Mouse (Mus musculus) MEL (cell line): Measurements from ENCODE around the gene Polr3k. TPM values are rescaled to one million over a fixed set of nuclear protein-coding genes. Genes with fewer than 3 reads are reported as not detected.

Experiments used
- DNase-seq: peaks from one replicate; pipeline ENCODE4 v3.0.0; 2011; ENCODE audit warnings: low read depth, low spot score
- H3K27ac ChIP-seq: 2 replicates; pipeline ENCODE4 v1.5.1; 2012; ENCODE audit warnings: low read depth, mild to moderate bottlenecking, control low read depth, low read length, moderate library complexity; ENCODE audit not compliant: control insufficient read depth
- H3K27me3 ChIP-seq, 2 experiments: fragments of 150-350 bp in 1 of 2; sonication (generic) in 1 of 2; 2 replicates each; pipeline ENCODE4 v1.6.1; 2012; ENCODE audit warnings: low read length in 2 of 2, mild to moderate bottlenecking in 2 of 2, improper control_type of control experiment in 1 of 2, moderate library complexity in 1 of 2; ENCODE audit not compliant: insufficient read depth in 2 of 2, control insufficient read depth in 1 of 2
- H3K36me3 ChIP-seq, 2 experiments: 2 replicates each; pipeline ENCODE4 v1.6.1; 2012 to 2014; ENCODE audit warnings: low read length in 2 of 2, improper control_type of control experiment in 1 of 2, inconsistent platforms in 1 of 2, mild to moderate bottlenecking in 1 of 2; ENCODE audit not compliant: insufficient read depth in 2 of 2, control insufficient read depth in 1 of 2
- H3K4me1 ChIP-seq, 2 experiments: fragments of 150-350 bp in 1 of 2; sonication (generic) in 1 of 2; 2 replicates each; pipeline ENCODE4 v1.6.1; 2012; ENCODE audit warnings: low read length in 2 of 2, improper control_type of control experiment in 1 of 2, mild to moderate bottlenecking in 1 of 2; ENCODE audit not compliant: insufficient read depth in 2 of 2, control insufficient read depth in 1 of 2
- H3K4me3 ChIP-seq, 2 experiments: fragments of 150-350 bp in 1 of 2; sonication (generic) in 1 of 2; 2 replicates each; pipeline ENCODE4 v1.5.1; 2012; ENCODE audit warnings: low read depth in 2 of 2, low read length in 2 of 2, mild to moderate bottlenecking in 2 of 2, moderate library complexity in 2 of 2, control low read depth in 1 of 2, improper control_type of control experiment in 1 of 2; ENCODE audit not compliant: control insufficient read depth in 1 of 2, insufficient read depth in 1 of 2
- H3K79me2 ChIP-seq: 2 replicates; pipeline ENCODE4 v1.6.1; 2012; ENCODE audit warnings: mild to moderate bottlenecking, low read length, moderate library complexity; ENCODE audit not compliant: control insufficient read depth, poor library complexity, insufficient read depth
- H3K9ac ChIP-seq: 2 replicates; pipeline ENCODE4 v1.6.1; 2012; ENCODE audit warnings: low read depth, mild to moderate bottlenecking, control low read depth, low read length, moderate library complexity; ENCODE audit not compliant: control insufficient read depth, poor library complexity, severe bottlenecking
- H3K9me3 ChIP-seq: fragments of 150-350 bp; sonication (generic); replicated peaks from 2 replicates; pipeline ENCODE4 v1.6.1; 2012; ENCODE audit warnings: mild to moderate bottlenecking, low read length, improper control_type of control experiment, moderate library complexity; ENCODE audit not compliant: insufficient read depth
- CHD1 ChIP-seq: IDR thresholded peaks from 2 replicates; pipeline ENCODE4 v1.6.1; 2012; ENCODE audit warnings: low read depth, mild to moderate bottlenecking, inconsistent platforms, low read length, improper control_type of control experiment
- CTCF ChIP-seq, 3 experiments: IDR thresholded peaks in 2 of 3; conservative IDR thresholded peaks in 1 of 3; 2 replicates each; pipeline ENCODE4 v1.5.1; 2011 to 2012; ENCODE audit warnings: low read length in 3 of 3, low read depth in 2 of 3, mild to moderate bottlenecking in 2 of 3, improper control_type of control experiment in 1 of 3, inconsistent platforms in 1 of 3, mixed read lengths in 1 of 3, moderate library complexity in 1 of 3; ENCODE audit not compliant: control insufficient read depth in 1 of 3, insufficient read depth in 1 of 3, poor library complexity in 1 of 3, severe bottlenecking in 1 of 3
- E2F4 ChIP-seq: IDR thresholded peaks from 2 replicates; pipeline ENCODE4 v1.6.1; 2011; ENCODE audit warnings: low read depth, low read length, improper control_type of control experiment, borderline replicate concordance
- ELF1 ChIP-seq: IDR thresholded peaks from 2 replicates; pipeline ENCODE4 v1.6.1; 2014; ENCODE audit warnings: low read depth, mild to moderate bottlenecking, inconsistent platforms, low read length, improper control_type of control experiment, moderate library complexity
- EP300 ChIP-seq, 2 experiments: IDR thresholded peaks; 2 replicates each; pipeline ENCODE4 v1.6.1; 2011; ENCODE audit warnings: improper control_type of control experiment in 2 of 2, low read length in 2 of 2, low read depth in 1 of 2, mild to moderate bottlenecking in 1 of 2
- ETS1 ChIP-seq: IDR thresholded peaks from 2 replicates; pipeline ENCODE4 v1.6.1; 2012; ENCODE audit warnings: low read depth, mild to moderate bottlenecking, inconsistent platforms, low read length, improper control_type of control experiment, moderate library complexity
- GABPA ChIP-seq: IDR thresholded peaks from 2 replicates; pipeline ENCODE4 v1.6.1; 2012; ENCODE audit warnings: low read depth, mild to moderate bottlenecking, inconsistent platforms, low read length, improper control_type of control experiment, moderate library complexity
- GATA1 ChIP-seq: IDR thresholded peaks from 2 replicates; pipeline ENCODE4 v1.6.1; 2011; ENCODE audit warnings: low read depth, low read length, improper control_type of control experiment
- MAFK ChIP-seq: IDR thresholded peaks from 2 replicates; pipeline ENCODE4 v1.6.1; 2011; ENCODE audit warnings: low read depth, mild to moderate bottlenecking, low read length, improper control_type of control experiment, borderline replicate concordance
- MXI1 ChIP-seq: IDR thresholded peaks from 2 replicates; pipeline ENCODE4 v1.6.1; 2011; ENCODE audit warnings: mild to moderate bottlenecking, low read depth, low read length, improper control_type of control experiment
- NELFE ChIP-seq: IDR thresholded peaks from 2 replicates; pipeline ENCODE4 v1.6.1; 2011; ENCODE audit warnings: low read depth, low read length, improper control_type of control experiment
- NRF1 ChIP-seq: IDR thresholded peaks from 2 replicates; pipeline ENCODE4 v1.6.1; 2014; ENCODE audit warnings: low read depth, mild to moderate bottlenecking, inconsistent platforms, low read length, improper control_type of control experiment, moderate library complexity; ENCODE audit not compliant: poor library complexity, insufficient read depth, severe bottlenecking
- RAD21 ChIP-seq: IDR thresholded peaks from 2 replicates; pipeline ENCODE4 v1.6.1; 2011; ENCODE audit warnings: mild to moderate bottlenecking, low read depth, low read length, improper control_type of control experiment
- RCOR1 ChIP-seq: IDR thresholded peaks from 2 replicates; pipeline ENCODE4 v1.6.1; 2012; ENCODE audit warnings: low read depth, mild to moderate bottlenecking, inconsistent platforms, low read length, improper control_type of control experiment
- SMC3 ChIP-seq: IDR thresholded peaks from 2 replicates; pipeline ENCODE4 v1.6.1; 2011; ENCODE audit warnings: low read depth, low read length, improper control_type of control experiment
- TBP ChIP-seq: IDR thresholded peaks from 2 replicates; pipeline ENCODE4 v1.8.0; 2011; ENCODE audit warnings: low read depth, low read length, improper control_type of control experiment
- TCF12 ChIP-seq: IDR thresholded peaks from 2 replicates; pipeline ENCODE4 v1.6.1; 2014; ENCODE audit warnings: low read depth, mild to moderate bottlenecking, inconsistent platforms, low read length, improper control_type of control experiment, moderate library complexity
- UBTF ChIP-seq: IDR thresholded peaks from 2 replicates; pipeline ENCODE4 v1.6.1; 2012; ENCODE audit warnings: low read depth, mild to moderate bottlenecking, inconsistent platforms, low read length, improper control_type of control experiment, moderate library complexity, borderline replicate concordance; ENCODE audit not compliant: insufficient read depth
- USF1 ChIP-seq: IDR thresholded peaks from 2 replicates; pipeline ENCODE4 v1.6.1; 2014; ENCODE audit warnings: low read depth, mild to moderate bottlenecking, inconsistent platforms, low read length, improper control_type of control experiment, moderate library complexity
- USF2 ChIP-seq, 2 experiments: IDR thresholded peaks; 2 replicates each; pipeline ENCODE4 v1.6.1; 2011 to 2012; ENCODE audit warnings: improper control_type of control experiment in 2 of 2, low read length in 2 of 2, borderline replicate concordance in 1 of 2, inconsistent platforms in 1 of 2, low read depth in 1 of 2, mild to moderate bottlenecking in 1 of 2; ENCODE audit not compliant: insufficient read depth in 1 of 2
- ZKSCAN1 ChIP-seq: IDR thresholded peaks from 2 replicates; pipeline ENCODE4 v1.6.1; 2012; ENCODE audit warnings: low read depth, mild to moderate bottlenecking, inconsistent platforms, low read length, improper control_type of control experiment, moderate library complexity
- ZMIZ1 ChIP-seq: IDR thresholded peaks from 2 replicates; pipeline ENCODE4 v1.6.1; 2012; ENCODE audit warnings: low read depth, mild to moderate bottlenecking, inconsistent platforms, low read length, improper control_type of control experiment, moderate library complexity
- ZNF384 ChIP-seq: IDR thresholded peaks from 2 replicates; pipeline ENCODE4 v1.6.1; 2012; ENCODE audit warnings: low read depth, mild to moderate bottlenecking, inconsistent platforms, low read length, improper control_type of control experiment
- polyA plus RNA-seq, 2 experiments: library from polyadenylated mRNA; stranded (reverse) in 1 of 2; unstranded in 1 of 2; fragments of >175 nt in 1 of 2; fragments of >200 nt in 1 of 2; gene quantifications; 2 replicates each; pipeline versions ENCODE4 v1.2.1 to v1.2.4; 2012; ENCODE audit warnings: low replicate concordance in 2 of 2, low read depth in 1 of 2; ENCODE audit not compliant: insufficient read length in 2 of 2, insufficient read depth in 1 of 2, missing spikeins in 1 of 2
- total RNA-seq: library from RNA; depleted of rRNA; stranded (reverse); fragments of 300-350 nt; gene quantifications from 2 replicates; pipeline ENCODE4 v1.2.3, GENCODE M21; 2012

Polr3k gene
- total and polyA plus RNA-seq, 3 experiments, result 37.6 to 50.3 TPM; not detected in 1

GRCm38 (mm10) chr2:181878903-181879302 lies 14.8 kb downstream of the Polr3k start:
- Histone ChIP-seq H3K36me3 (no peaks in the 10 kb centered on the region; a peak in 1 of 4 replicates), H3K79me2 (no peaks in the 10 kb centered on the region), H3K4me1 (no peaks in the 10 kb centered on the region), H3K27me3 (no peaks in the 10 kb centered on the region), H3K9ac (no peak overlapping the region), H3K4me3 (no peak overlapping the region), H3K27ac (no peak overlapping the region), H3K9me3 (no peaks in the 10 kb centered on the region)
- TF ChIP-seq NELFE (no peak), GATA1 (no peak), CTCF (IDR thresholded peaks at IDR 0.05 in 2 of 3, conservative IDR thresholded peaks at IDR 0.05 in 1 of 3; ENCODE audit: control insufficient read depth in 1 of 3, insufficient read depth in 1 of 3, low read depth in 2 of 3, low read length in 3 of 3, poor library complexity in 1 of 3, severe bottlenecking in 1 of 3) (no peak), ELF1 (no peak), TBP (no peak)
- no peak for DNase-seq

- Histone ChIP-seq H3K9me3 (no peaks in the 10 kb centered on the region), H3K27me3 (no peaks in the 10 kb centered on the region), H3K4me3 (no peak overlapping the region), H3K79me2 (no peaks in the 10 kb centered on the region), H3K36me3 (no peaks in the 10 kb centered on the region), H3K9ac (no peak overlapping the region), H3K27ac (no peak overlapping the region), H3K4me1 (no peaks in the 10 kb centered on the region)
- no peak for DNase-seq
- TF ChIP-seq EP300 (IDR thresholded peaks at IDR 0.05; ENCODE audit: low read depth in 1 of 2, low read length in 2 of 2) (no peak), SMC3 (no peak), CHD1 (no peak), MXI1 (no peak), MAFK (no peak), RCOR1 (no peak), RAD21 (no peak), ETS1 (no peak), NRF1 (no peak), TCF12 (no peak), USF1 (no peak), GABPA (no peak), ZMIZ1 (no peak), USF2 (IDR thresholded peaks at IDR 0.05; ENCODE audit: borderline replicate concordance in 1 of 2, insufficient read depth in 1 of 2, low read depth in 1 of 2, low read length in 2 of 2) (no peak), E2F4 (no peak), UBTF (no peak), ZKSCAN1 (no peak), ZNF384 (no peak)
These were observed 19.0 kb downstream of the Polr3k start for GRCm38 (mm10) chr2:181883022-181883749.
